Mouse (Mus musculus) cerebellum, adult 11-12 months (tissue): ENCODE measurements around the gene Olfr340.
"Not testable (repeated sequence)": the region's sequence is repeated elsewhere in the genome, so short reads cannot be mapped to it uniquely, and the experiment has no call there.

Experiments used
- DNase-seq: peaks from one replicate; pipeline ENCODE4 v3.0.0; 2022

Olfr340 gene

GRCm38 (mm10) chr2:36452287-36452686 lies at the start of gene Olfr340:
Gene Olfr340 (plus strand): TSS chr2:36452587.
- no peak for DNase-seq

GRCm38 (mm10) chr2:36415174-36415573 lies 37.2 kb upstream of the Olfr340 start:
- DNase-seq = not testable (repeated sequence)

GRCm38 (mm10) chr2:36415591-36415990 lies 36.8 kb upstream of the Olfr340 start:
- DNase-seq = not testable (repeated sequence)

GRCm38 (mm10) chr2:36418647-36419046 lies 33.7 kb upstream of the Olfr340 start, which contains the start of gene Olfr339:
Gene Olfr339 (plus strand): TSS chr2:36418947.
- no peak for DNase-seq

GRCm38 (mm10) chr2:36473634-36474033 lies 21.2 kb downstream of the Olfr340 start:
- no peak for DNase-seq

- no peak for DNase-seq
Observed at GRCm38 (mm10) chr2:36482368-36482767, 30.0 kb downstream of the Olfr340 start, which contains the start of gene Olfr341. Gene Olfr341 (minus strand): TSS chr2:36482468.
